Mouse (Mus musculus): Measurements from ENCODE around the gene Ppp4r3a. TPM values are rescaled to one million over a fixed set of nuclear protein-coding genes. Genes with fewer than 3 reads are reported as not detected.

Ppp4r3a gene
- polyA plus RNA-seq, 1 experiment from 2014 or later, result 45.2 TPM

DNA sequence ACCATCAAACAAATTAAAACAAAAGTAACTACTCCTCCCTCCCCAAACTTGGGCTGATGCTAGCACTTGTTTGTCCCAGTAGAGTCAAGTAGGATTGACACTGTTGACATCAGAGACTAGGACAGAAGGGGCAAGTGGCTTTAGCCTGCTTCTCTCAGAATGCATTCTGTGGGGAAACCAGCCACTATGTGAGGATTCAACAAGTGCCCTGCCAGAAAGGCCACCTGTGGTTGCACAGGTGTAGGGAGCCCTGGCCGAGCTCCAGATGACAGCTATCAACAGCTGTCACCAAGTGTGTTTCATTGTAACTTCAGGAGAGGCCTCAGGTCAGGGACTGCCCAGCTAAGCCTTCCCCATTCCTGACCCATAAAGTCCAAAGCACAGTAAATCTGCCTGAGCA is 6.5 kb upstream of the Ppp4r3a start:
- Histone ChIP-seq H3K4me3 (ENCODE audit: low read depth, low read length) (no peak overlapping the region), H3K9me3 (ENCODE audit: control insufficient read depth, low read depth, low read length) (no peaks in the 10 kb centered on the region), H3K9ac (replicated peaks; ENCODE audit: low read depth, low read length) (no peak overlapping the region), H3K27me3 (ENCODE audit: control insufficient read depth, insufficient read depth, low read length) (no peaks in the 10 kb centered on the region), H3K4me1 (ENCODE audit: control insufficient read depth, insufficient read depth, low read length) (no peaks in the 10 kb centered on the region), H3K36me3 (ENCODE audit: control insufficient read depth, insufficient read depth, low read length) (no peaks in the 10 kb centered on the region), H3K27ac (ENCODE audit: low read length) (no peak overlapping the region), H3K4me2 (replicated peaks; ENCODE audit: low read depth, low read length) (no peak overlapping the region)
- ATAC-seq (ENCODE audit: insufficient number of reproducible peaks, insufficient read depth, low FRiP score, low read depth), result no peak
- 78% methylated on average over 1 of the region's 1 CpGs for WGBS

DNA sequence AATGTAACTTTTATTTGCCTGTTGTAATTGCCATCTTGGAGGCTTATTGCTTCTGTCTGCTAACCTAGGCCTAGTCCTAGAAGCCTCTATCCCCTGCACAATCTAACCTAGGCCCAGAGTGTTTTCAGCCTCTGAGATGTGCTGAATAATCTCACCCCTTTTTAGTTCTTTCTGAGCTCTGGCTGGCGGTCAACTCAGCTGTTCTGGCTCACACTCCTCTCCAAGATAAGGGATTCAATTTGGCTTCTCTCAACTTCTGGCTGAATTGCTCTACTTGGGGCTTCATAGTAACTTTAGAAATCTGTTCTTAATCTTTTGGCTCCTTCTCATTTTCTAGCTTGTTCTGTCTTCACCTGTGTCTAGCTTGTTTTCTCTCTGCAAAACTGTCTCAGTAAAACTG is 3.9 kb upstream of the Ppp4r3a start:
- Histone ChIP-seq H3K4me2 (replicated peaks; ENCODE audit: low read depth, low read length) (no peak overlapping the region), H3K4me3 (ENCODE audit: low read depth, low read length) (no peak overlapping the region), H3K36me3 (ENCODE audit: control insufficient read depth, insufficient read depth, low read length) (no peaks in the 10 kb centered on the region), H3K27ac (ENCODE audit: low read length) (no peak overlapping the region), H3K4me1 (ENCODE audit: control insufficient read depth, insufficient read depth, low read length) (0 out of 2 replicates have a peak, but pooled peaks cover 5% of the 10 kb centered on the region), H3K9me3 (ENCODE audit: control insufficient read depth, low read depth, low read length) (no peaks in the 10 kb centered on the region), H3K27me3 (ENCODE audit: control insufficient read depth, insufficient read depth, low read length) (no peaks in the 10 kb centered on the region), H3K9ac (replicated peaks; ENCODE audit: low read depth, low read length) (no peak overlapping the region)
- 77% methylated on average over 1 of the region's 1 CpGs for WGBS
- no peak for ATAC-seq (ENCODE audit: insufficient number of reproducible peaks, insufficient read depth, low FRiP score, low read depth)

DNA sequence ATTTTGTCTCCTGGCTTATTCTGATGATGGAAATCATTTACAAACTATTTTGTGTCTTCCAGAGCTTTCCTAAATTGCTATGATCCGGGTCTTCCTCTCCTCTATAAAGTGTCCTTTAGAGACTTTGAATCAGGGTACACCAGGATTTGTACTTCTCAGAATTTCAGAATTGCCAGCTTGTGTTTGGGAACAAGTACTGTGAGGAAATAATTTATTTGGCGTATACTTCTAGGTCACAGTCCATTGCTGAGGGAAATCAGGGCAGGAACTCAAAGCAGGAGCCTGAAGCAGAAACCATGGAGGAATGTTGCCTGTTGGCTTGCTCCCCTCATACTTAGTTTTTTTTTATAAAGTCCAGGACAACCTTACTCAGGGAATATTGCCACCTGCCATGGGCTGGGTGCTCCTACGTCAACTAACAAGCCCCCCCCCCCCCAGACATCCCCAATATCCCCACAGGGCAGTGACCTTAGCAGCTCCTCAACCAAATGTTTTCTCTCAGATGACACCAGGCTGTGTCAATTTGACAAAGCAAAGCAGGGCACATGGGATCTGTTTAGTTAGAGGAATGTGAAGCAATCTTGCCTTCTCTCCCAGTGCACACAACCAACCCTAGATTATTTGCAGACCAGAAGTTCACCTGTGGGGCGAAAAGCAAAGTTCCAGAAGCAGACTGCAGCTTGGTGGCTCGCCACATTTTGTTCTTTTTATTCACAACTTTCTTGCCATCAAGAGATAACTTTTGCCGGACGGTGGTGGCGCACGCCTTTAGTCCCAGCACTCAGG is 1.6 kb upstream of the Ppp4r3a start:
- no peaks in the 10 kb centered on the region for H3K9me3 ChIP-seq (ENCODE audit: control insufficient read depth, low read depth, low read length)
- H3K36me3 ChIP-seq (ENCODE audit: control insufficient read depth, insufficient read depth, low read length), result no peaks in the 10 kb centered on the region; the same call in 1 of the 2 replicates
- H3K27me3 ChIP-seq (ENCODE audit: control insufficient read depth, insufficient read depth, low read length), result no peaks in the 10 kb centered on the region
- no peak overlapping the region for H3K4me2 ChIP-seq (replicated peaks; ENCODE audit: low read depth, low read length)
- H3K27ac ChIP-seq (ENCODE audit: low read length), result no peak overlapping the region
- WGBS, result 89% methylated on average over 9 of the region's 9 CpGs
- peaks cover 13% of the 10 kb centered on the region; the same call in 1 of the 2 replicates for H3K4me1 ChIP-seq (ENCODE audit: control insufficient read depth, insufficient read depth, low read length)
- no peak overlapping the region for H3K4me3 ChIP-seq (ENCODE audit: low read depth, low read length)
- H3K9ac ChIP-seq (replicated peaks; ENCODE audit: low read depth, low read length), result no peak overlapping the region
- no peak for ATAC-seq (ENCODE audit: insufficient number of reproducible peaks, insufficient read depth, low FRiP score, low read depth)

DNA sequence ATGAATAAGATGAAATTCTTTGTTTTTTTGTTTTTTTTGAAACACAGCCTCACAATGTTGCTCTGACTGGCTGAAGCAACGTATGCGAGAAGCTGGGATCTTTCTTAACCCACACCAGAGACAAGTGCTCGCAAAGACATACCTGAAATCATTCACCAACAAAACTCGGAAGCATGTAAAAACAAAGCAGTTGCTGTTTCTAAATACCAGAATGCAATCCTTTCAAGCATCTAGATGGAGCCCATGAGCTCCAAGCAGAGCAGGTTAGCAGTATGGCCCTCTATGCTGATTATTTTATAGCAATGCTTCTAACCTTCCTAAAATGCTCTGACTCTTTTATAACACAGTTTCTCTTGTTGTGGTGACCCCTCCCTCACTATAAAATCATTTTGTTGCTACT is 735 bp upstream of the Ppp4r3a start:
- Histone ChIP-seq H3K9me3 (ENCODE audit: control insufficient read depth, low read depth, low read length) (no peaks in the 10 kb centered on the region), H3K27me3 (ENCODE audit: control insufficient read depth, insufficient read depth, low read length) (no peaks in the 10 kb centered on the region), H3K4me1 (ENCODE audit: control insufficient read depth, insufficient read depth, low read length) (peaks cover 13% of the 10 kb centered on the region; the same call in 1 of the 2 replicates), H3K9ac (replicated peaks; ENCODE audit: low read depth, low read length) (peak overlapping the region; percentile 99), H3K36me3 (ENCODE audit: control insufficient read depth, insufficient read depth, low read length) (no peaks in the 10 kb centered on the region; the same call in 1 of the 2 replicates), H3K27ac (ENCODE audit: low read length) (peak overlapping the region; percentile 99), H3K4me3 (ENCODE audit: low read depth, low read length) (peak overlapping the region; percentile 99), H3K4me2 (replicated peaks; ENCODE audit: low read depth, low read length) (peak overlapping the region; percentile 64)
- WGBS, result 7% methylated on average over 4 of the region's 4 CpGs
- ATAC-seq (ENCODE audit: insufficient number of reproducible peaks, insufficient read depth, low FRiP score, low read depth), result no peak

DNA sequence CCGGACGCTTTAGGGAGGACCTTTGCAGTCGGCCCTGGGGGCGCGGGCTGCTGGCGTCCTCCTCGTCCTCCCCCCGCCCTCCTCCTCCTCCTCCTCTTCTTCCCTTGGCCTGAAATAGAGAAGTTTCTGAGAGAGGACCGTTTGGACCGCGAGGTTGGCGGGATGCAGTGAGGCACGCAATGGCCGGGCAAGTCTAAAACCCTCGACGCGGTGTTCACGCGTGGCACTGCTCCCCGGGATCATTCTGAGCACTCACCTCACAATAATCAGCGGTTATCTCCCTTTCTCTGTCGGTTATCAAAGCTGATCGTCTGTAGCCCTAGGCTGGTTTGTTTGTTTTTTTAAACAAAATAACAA is 315 bp upstream of the Ppp4r3a start:
- H3K4me1 ChIP-seq (ENCODE audit: control insufficient read depth, insufficient read depth, low read length), result peaks cover 13% of the 10 kb centered on the region; the same call in 1 of the 2 replicates
- H3K4me2 ChIP-seq (replicated peaks; ENCODE audit: low read depth, low read length), result peak overlapping the region; percentile 64
- H3K9ac ChIP-seq (replicated peaks; ENCODE audit: low read depth, low read length), result peak overlapping the region; percentile 99
- H3K4me3 ChIP-seq (ENCODE audit: low read depth, low read length), result peak overlapping the region; percentile 99
- no peaks in the 10 kb centered on the region; the same call in 1 of the 2 replicates for H3K36me3 ChIP-seq (ENCODE audit: control insufficient read depth, insufficient read depth, low read length)
- ATAC-seq (ENCODE audit: insufficient number of reproducible peaks, insufficient read depth, low FRiP score, low read depth), result peak; percentile 64; the same call in 1 of the 2 replicates
- H3K27ac ChIP-seq (ENCODE audit: low read length), result peak overlapping the region; percentile 99
- H3K9me3 ChIP-seq (ENCODE audit: control insufficient read depth, low read depth, low read length), result no peaks in the 10 kb centered on the region
- H3K27me3 ChIP-seq (ENCODE audit: control insufficient read depth, insufficient read depth, low read length), result no peaks in the 10 kb centered on the region
- WGBS, result under 1% methylated on average over 23 of the region's 23 CpGs

DNA sequence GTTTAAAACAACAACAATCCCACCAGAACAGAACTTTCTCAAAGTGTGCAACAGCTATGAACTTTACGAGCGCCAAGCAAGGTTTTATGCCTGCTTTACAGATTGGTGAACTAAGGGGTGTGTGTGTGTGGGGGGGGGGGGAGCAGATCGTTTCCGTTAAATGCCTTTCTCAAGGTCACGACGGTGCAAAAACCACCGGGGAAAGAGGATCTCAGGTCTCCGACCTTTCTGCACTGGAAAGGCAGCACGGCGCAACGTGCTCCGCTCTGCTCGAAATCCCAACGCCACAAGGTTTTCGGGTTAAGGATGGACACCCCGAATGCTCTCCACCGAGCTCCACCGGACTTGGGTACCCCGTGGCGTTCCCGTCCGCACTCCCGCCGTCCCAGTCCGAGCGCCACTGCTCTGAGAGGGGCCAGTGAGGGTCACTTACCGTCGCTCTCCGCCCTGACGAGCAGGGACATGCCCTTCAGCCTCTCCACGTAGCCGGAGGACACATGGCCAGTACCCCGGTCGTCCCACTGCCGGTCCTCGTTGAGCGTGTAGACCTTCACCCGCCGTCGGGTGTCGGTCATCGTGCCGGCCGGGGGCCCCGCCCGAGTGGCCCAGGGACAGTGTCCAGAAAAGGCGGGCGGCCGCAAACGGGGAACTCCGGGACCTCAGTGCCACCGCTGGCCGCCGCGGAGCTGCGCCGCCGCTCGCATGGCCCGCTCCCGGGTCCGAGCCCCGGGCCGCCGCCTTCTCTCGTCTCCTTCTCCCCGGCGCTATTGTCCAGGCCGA is 1.0 kb downstream of the Ppp4r3a start:
- Histone ChIP-seq H3K9me3 (ENCODE audit: control insufficient read depth, low read depth, low read length) (no peaks in the 10 kb centered on the region), H3K9ac (replicated peaks; ENCODE audit: low read depth, low read length) (peak overlapping the region; percentile 99), H3K4me1 (ENCODE audit: control insufficient read depth, insufficient read depth, low read length) (peaks cover 13% of the 10 kb centered on the region; the same call in 1 of the 2 replicates), H3K4me2 (replicated peaks; ENCODE audit: low read depth, low read length) (peak overlapping the region; percentile 98), H3K27ac (ENCODE audit: low read length) (peak overlapping the region; percentile 99), H3K4me3 (ENCODE audit: low read depth, low read length) (peak overlapping the region; percentile 99), H3K36me3 (ENCODE audit: control insufficient read depth, insufficient read depth, low read length) (peaks cover 5% of the 10 kb centered on the region), H3K27me3 (ENCODE audit: control insufficient read depth, insufficient read depth, low read length) (no peaks in the 10 kb centered on the region)
- ATAC-seq (ENCODE audit: insufficient number of reproducible peaks, insufficient read depth, low FRiP score, low read depth), result 0 out of 2 replicates have a peak, but pooled peaks have one; percentile 1
- WGBS, result under 1% methylated on average over 69 of the region's 69 CpGs

DNA sequence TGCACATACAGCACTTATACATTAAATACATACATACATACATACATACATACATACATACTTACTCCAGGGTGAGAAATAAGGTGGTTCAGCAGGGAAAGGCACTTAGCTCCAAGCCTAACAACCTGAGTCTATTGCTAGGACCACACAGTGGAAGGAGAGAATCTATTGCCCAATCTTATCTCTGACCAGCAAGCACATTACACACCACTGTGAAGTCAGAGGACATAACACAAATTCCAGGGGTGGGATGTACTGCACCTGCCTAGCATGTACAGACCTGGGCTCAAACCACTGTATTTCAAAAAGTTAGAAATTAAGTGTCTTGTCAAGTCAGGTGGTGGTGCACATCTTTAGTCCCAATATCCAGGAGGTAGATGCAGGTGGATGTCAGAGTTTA is 5.5 kb downstream of the Ppp4r3a start:
- ATAC-seq (ENCODE audit: insufficient number of reproducible peaks, insufficient read depth, low FRiP score, low read depth), result no peak
- Histone ChIP-seq H3K36me3 (ENCODE audit: control insufficient read depth, insufficient read depth, low read length) (peaks cover 5% of the 10 kb centered on the region), H3K4me3 (ENCODE audit: low read depth, low read length) (no peak overlapping the region), H3K27ac (ENCODE audit: low read length) (no peak overlapping the region), H3K4me2 (replicated peaks; ENCODE audit: low read depth, low read length) (no peak overlapping the region), H3K27me3 (ENCODE audit: control insufficient read depth, insufficient read depth, low read length) (no peaks in the 10 kb centered on the region), H3K9ac (replicated peaks; ENCODE audit: low read depth, low read length) (no peak overlapping the region), H3K9me3 (ENCODE audit: control insufficient read depth, low read depth, low read length) (no peaks in the 10 kb centered on the region), H3K4me1 (ENCODE audit: control insufficient read depth, insufficient read depth, low read length) (peaks cover 8% of the 10 kb centered on the region; the same call in 1 of the 2 replicates)

DNA sequence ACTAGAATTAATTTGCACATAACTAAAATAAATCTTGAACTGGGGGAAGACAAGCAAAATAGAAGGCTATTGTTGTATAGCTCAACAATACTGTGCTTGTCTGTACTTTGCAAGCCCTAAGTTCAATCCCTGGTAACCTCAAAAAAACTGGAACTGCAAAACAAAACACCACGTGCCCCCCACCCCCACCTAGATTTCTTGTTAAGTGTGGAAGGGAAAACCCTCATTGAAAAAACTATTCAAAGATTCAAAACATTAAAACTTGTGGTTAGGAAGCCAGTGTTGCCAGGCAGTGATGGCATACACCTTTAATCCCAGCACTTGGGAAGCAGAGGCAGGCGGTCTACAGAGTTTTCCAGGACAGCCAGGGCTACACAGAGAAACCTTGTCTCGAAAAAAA is 8.1 kb downstream of the Ppp4r3a start:
- ATAC-seq (ENCODE audit: insufficient number of reproducible peaks, insufficient read depth, low FRiP score, low read depth), result no peak
- 88% methylated on average over 3 of the region's 3 CpGs for WGBS
- Histone ChIP-seq H3K4me3 (ENCODE audit: low read depth, low read length) (no peak overlapping the region), H3K27ac (ENCODE audit: low read length) (no peak overlapping the region), H3K4me1 (ENCODE audit: control insufficient read depth, insufficient read depth, low read length) (0 out of 2 replicates have a peak, but pooled peaks cover under 1% of the 10 kb centered on the region), H3K4me2 (replicated peaks; ENCODE audit: low read depth, low read length) (no peak overlapping the region), H3K36me3 (ENCODE audit: control insufficient read depth, insufficient read depth, low read length) (peaks cover 5% of the 10 kb centered on the region; the same call in 1 of the 2 replicates), H3K9me3 (ENCODE audit: control insufficient read depth, low read depth, low read length) (no peaks in the 10 kb centered on the region), H3K9ac (replicated peaks; ENCODE audit: low read depth, low read length) (no peak overlapping the region), H3K27me3 (ENCODE audit: control insufficient read depth, insufficient read depth, low read length) (no peaks in the 10 kb centered on the region)
